Mouse (Mus musculus): Measurements from ENCODE around the gene Lyzl4. TPM values are rescaled to one million over a fixed set of nuclear protein-coding genes. Genes with fewer than 3 reads are reported as not detected.

Gene Lyzl4
- total and polyA plus RNA-seq, 3 experiments, result not detected

GRCm38 (mm10) chr9:121657143-121657542 lies 15.2 kb upstream of the Lyzl4 start:
- Histone ChIP-seq H3K4me2 (ENCODE audit: insufficient read depth, low read depth, poor library complexity, severe bottlenecking) (no peak overlapping the region), H3K27me3 (replicated peaks) (peaks cover 16% of the 10 kb centered on the region), H3K79me2 (replicated peaks; ENCODE audit: control insufficient read depth, extremely low read depth, insufficient read depth, poor library complexity, severe bottlenecking) (no peaks in the 10 kb centered on the region), H3K9ac (ENCODE audit: insufficient read depth, low read depth) (no peak overlapping the region), H3K4me3 (replicated peaks in 1 of 3; ENCODE audit: low read depth in 2 of 3, low read length in 2 of 3, poor library complexity in 1 of 3) (no peak overlapping the region), H3K4me1 (ENCODE audit: control insufficient read depth in 1 of 2, insufficient read depth in 2 of 2) (peaks cover 0 to 47% of the 10 kb centered on the region in 2 experiments; a peak in 2 of 4 replicates), H3K27ac (ENCODE audit: insufficient read depth, low read depth) (no peak overlapping the region), H3K9me3 (replicated peaks; ENCODE audit: low read length) (no peaks in the 10 kb centered on the region), H3K36me3 (replicated peaks in 1 of 2; ENCODE audit: control insufficient read depth in 1 of 2, insufficient read depth in 1 of 2, low read length in 1 of 2) (no peaks in the 10 kb centered on the region)
- dilution Hi-C loops (cut with MboI; ENCODE audit: extremely low pct_ligation_motif_present, extremely low pct_unique_long_range_greater_than_20kb, low sequenced_read_pairs) (no loop called here), in situ Hi-C loops (cut with MboI; ENCODE audit: low pct_ligation_motif_present, low pct_unique_long_range_greater_than_20kb, low sequenced_read_pairs) (no loop called here)
- no peak for DNase-seq (ENCODE audit: extremely low read depth)
- TF ChIP-seq POLR2AphosphoS2 (IDR thresholded peaks at IDR 0.05; ENCODE audit: low read depth, low read length) (no peak), MAX (IDR thresholded peaks at IDR 0.05; ENCODE audit: low read length) (no peak), UBTF (IDR thresholded peaks at IDR 0.05; ENCODE audit: low read depth, low read length) (no peak), CTCF (conservative IDR thresholded peaks at IDR 0.05 in 1 of 2, IDR thresholded peaks at IDR 0.05 in 1 of 2; ENCODE audit: low read depth in 2 of 2, low read length in 2 of 2) (no peak), ZC3H11A (IDR thresholded peaks at IDR 0.05; ENCODE audit: low read depth, low read length) (no peak), USF1 (IDR thresholded peaks at IDR 0.05; ENCODE audit: low read depth, low read length) (no peak), GABPA (IDR thresholded peaks at IDR 0.05; ENCODE audit: insufficient replicate concordance, low read depth, low read length) (no peak), TCF12 (IDR thresholded peaks at IDR 0.05; ENCODE audit: low read depth, low read length) (no peak), POLR2A (IDR thresholded peaks at IDR 0.05; ENCODE audit: low read depth, low read length) (no peak), NRF1 (IDR thresholded peaks at IDR 0.05; ENCODE audit: low read depth, low read length) (no peak)

GRCm38 (mm10) chr9:121656322-121656721 lies 14.4 kb upstream of the Lyzl4 start:
- no peak for DNase-seq (ENCODE audit: extremely low read depth)
- Histone ChIP-seq H3K27ac (ENCODE audit: insufficient read depth, low read depth) (no peak overlapping the region), H3K9ac (ENCODE audit: insufficient read depth, low read depth) (no peak overlapping the region), H3K4me1 (ENCODE audit: control insufficient read depth in 1 of 2, insufficient read depth in 2 of 2) (peaks cover 0 to 47% of the 10 kb centered on the region in 2 experiments; a peak in 2 of 4 replicates), H3K4me2 (ENCODE audit: insufficient read depth, low read depth, poor library complexity, severe bottlenecking) (no peak overlapping the region), H3K36me3 (replicated peaks in 1 of 2; ENCODE audit: control insufficient read depth in 1 of 2, insufficient read depth in 1 of 2, low read length in 1 of 2) (no peaks in the 10 kb centered on the region), H3K4me3 (replicated peaks in 1 of 3; ENCODE audit: low read depth in 2 of 3, low read length in 2 of 3, poor library complexity in 1 of 3) (no peak overlapping the region), H3K27me3 (replicated peaks) (peaks cover 18% of the 10 kb centered on the region), H3K9me3 (replicated peaks; ENCODE audit: low read length) (no peaks in the 10 kb centered on the region), H3K79me2 (replicated peaks; ENCODE audit: control insufficient read depth, extremely low read depth, insufficient read depth, poor library complexity, severe bottlenecking) (no peaks in the 10 kb centered on the region)
- in situ Hi-C loops (cut with MboI; ENCODE audit: low pct_ligation_motif_present, low pct_unique_long_range_greater_than_20kb, low sequenced_read_pairs), result no loop called here
- dilution Hi-C loops (cut with MboI; ENCODE audit: extremely low pct_ligation_motif_present, extremely low pct_unique_long_range_greater_than_20kb, low sequenced_read_pairs), result no loop called here
- TF ChIP-seq KAT2A (IDR thresholded peaks at IDR 0.05; ENCODE audit: insufficient replicate concordance, low read length), result no peak
- TF ChIP-seq ELF1 (IDR thresholded peaks at IDR 0.05; ENCODE audit: low read depth, low read length), result no peak
- TF ChIP-seq PAX5 (IDR thresholded peaks at IDR 0.05; ENCODE audit: low read length), result no peak
- no peak for TF ChIP-seq JUND (conservative IDR thresholded peaks at IDR 0.05; ENCODE audit: low read depth, low read length)
- no peak for TF ChIP-seq TCF12 (IDR thresholded peaks at IDR 0.05; ENCODE audit: low read depth, low read length)
- TF ChIP-seq RCOR1 (conservative IDR thresholded peaks at IDR 0.05; ENCODE audit: low read depth, low read length), result no peak
- no peak for TF ChIP-seq USF1 (IDR thresholded peaks at IDR 0.05; ENCODE audit: low read depth, low read length)
- TF ChIP-seq CHD1 (IDR thresholded peaks at IDR 0.05; ENCODE audit: low read depth, low read length), result no peak
- TF ChIP-seq NRF1 (IDR thresholded peaks at IDR 0.05; ENCODE audit: low read depth, low read length), result no peak
- TF ChIP-seq ZNF384 (IDR thresholded peaks at IDR 0.05; ENCODE audit: low read depth, low read length), result no peak
- no peak for TF ChIP-seq MXI1 (IDR thresholded peaks at IDR 0.05; ENCODE audit: low read depth, low read length)
- TF ChIP-seq MAFK (IDR thresholded peaks at IDR 0.05; ENCODE audit: insufficient replicate concordance, low read length), result no peak
- no peak for TF ChIP-seq USF2 (conservative IDR thresholded peaks at IDR 0.05; ENCODE audit: low read depth, low read length)
- TF ChIP-seq MEF2A (IDR thresholded peaks at IDR 0.05; ENCODE audit: borderline replicate concordance, low read depth, low read length), result no peak
- TF ChIP-seq EP300 (IDR thresholded peaks at IDR 0.05; ENCODE audit: low read length), result no peak
- TF ChIP-seq POLR2AphosphoS2 (IDR thresholded peaks at IDR 0.05; ENCODE audit: low read depth, low read length), result no peak
- TF ChIP-seq CTCF (conservative IDR thresholded peaks at IDR 0.05 in 1 of 2, IDR thresholded peaks at IDR 0.05 in 1 of 2; ENCODE audit: low read depth in 2 of 2, low read length in 2 of 2), result no peak
